Mouse (Mus musculus): ENCODE measurements around the gene Glipr1l3. TPM values are rescaled to one million over a fixed set of nuclear protein-coding genes. Genes with fewer than 3 reads are reported as not detected.
"Not testable (repeated sequence)": the region's sequence is repeated elsewhere in the genome, so short reads cannot be mapped to it uniquely, and the experiment has no call there.

Glipr1l3 gene
- total RNA-seq (2022) = not detected

DNA sequence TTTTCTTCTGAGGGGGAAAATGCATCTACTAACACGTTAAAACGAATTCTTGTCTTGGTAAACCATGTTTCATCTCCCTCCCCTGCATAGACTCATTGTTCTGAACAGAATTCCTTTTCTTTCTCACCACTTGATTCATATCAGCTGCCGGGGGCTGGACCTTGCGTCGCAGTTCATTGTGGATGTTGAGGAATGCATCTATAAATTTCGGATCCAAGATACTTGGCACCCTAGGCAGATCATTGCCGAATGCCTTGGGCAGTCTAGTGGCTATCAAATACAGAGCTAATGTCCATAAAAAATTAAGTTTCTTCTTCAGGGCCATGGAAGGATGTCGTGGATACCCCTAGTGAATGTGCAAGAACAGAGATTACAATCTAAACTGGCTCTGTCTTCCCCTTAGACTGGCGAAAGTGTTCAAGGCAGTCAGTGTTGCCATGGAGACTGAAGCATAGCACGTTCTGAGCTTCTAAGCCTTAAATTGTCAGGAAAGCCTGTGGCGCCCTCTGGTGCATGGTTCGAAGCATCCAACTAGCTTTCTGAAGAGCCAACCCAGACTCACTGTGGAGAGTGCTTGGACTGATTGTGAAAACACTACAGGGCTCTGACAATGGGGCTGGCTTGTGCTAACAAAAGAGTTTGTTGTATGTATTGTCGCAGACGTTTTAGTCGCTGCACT is at the start of gene Glipr1l3:
Glipr1l3 (minus strand) TSS at position 446 of the 679 bp plus-strand sequence.
- peak; percentile 61 to 86 for DNase-seq (ENCODE audit: low spot score in 2 of 2)

DNA sequence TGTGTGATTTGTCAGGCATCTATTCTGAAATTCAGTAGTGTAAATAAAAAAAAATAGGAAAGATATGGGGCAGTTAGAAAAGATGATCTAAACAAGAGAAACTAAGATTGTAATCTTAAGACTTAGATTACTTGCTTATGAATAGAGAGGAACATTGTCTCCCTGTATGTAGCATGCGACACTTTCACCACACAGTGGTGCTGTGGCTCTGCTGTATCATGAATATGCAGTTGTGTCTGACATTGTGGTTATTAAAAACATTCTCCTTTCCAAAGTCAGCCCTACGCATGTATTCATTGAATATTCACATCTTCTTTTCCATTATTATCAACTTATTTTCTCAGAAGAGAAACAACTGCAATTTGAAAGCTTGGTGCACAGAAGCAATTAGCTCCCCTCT is 43.3 kb upstream of the Glipr1l3 start:
- peak; percentile 8 to 12 for DNase-seq (ENCODE audit: low spot score in 2 of 2)

DNA sequence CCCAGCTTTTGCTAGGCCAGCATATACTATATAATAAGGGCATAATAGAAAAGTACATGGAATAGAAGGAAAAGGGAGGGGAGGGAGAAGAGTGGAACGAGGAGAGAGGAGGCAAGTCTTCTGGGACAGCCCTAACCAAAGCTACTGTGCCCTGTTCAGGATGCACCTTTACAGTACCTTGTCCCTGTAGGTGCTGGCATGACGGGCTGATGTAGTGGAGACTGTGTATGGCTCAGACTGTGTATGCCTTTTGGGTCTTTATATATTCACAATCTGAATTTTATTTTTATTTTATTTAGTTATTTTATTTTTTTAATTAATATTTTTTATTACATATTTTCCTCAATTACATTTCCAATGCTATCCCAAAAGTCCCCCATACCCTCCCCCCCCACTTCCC is 33.8 kb upstream of the Glipr1l3 start:
- DNase-seq (ENCODE audit: low spot score in 2 of 2) = not testable (repeated sequence)

DNA sequence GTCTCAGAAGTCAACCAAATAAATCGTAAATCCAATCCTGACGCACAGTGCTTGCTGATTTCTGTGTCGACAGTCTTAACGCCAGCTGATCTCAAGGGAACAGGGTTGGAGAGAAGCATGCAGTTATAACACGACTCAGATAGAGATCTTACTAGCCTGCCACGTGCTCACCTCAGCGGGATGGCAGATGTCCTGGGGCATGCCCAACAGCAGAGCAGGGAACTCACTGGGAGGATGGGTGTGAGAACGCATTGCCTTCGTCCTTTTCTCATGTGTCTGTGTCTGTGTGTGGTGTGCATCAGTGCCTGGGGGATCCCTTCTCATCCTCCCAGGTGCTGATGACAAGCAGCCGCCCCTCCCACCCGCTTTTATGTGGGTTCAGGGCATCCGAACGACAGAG is 16.9 kb upstream of the Glipr1l3 start:
- not testable (repeated sequence) for DNase-seq (ENCODE audit: low spot score in 2 of 2)

DNA sequence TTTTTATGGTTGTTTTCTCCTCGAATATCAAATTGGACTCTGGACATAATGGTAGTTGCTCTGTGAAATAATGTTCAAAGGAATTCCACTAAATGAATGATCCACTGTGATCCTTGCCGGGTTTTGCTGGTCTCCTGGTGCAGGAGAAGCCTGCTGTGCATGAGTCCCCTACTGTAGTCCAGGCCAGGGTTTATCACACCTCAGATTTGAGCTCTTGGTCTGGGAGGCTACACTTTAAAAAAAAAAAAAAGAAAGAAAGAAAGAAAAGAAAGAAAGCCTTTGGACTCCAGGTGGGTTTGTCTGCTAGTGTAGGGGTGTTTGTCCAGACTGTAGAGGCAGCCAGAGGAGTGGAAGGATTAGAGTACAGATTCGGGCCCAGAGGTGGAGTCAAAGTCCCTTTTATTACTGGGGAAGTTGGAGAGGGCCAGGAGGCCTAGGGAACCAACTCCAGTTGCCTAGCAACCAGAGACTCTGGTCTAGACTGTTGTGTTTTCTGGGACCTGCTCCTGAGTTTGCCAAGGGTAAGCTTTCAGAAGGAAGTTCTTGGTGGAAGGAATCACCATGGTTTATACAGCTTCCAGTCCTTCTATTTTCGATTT is 3.1 kb upstream of the Glipr1l3 start, which contains the start of gene Caps2:
Caps2 (plus strand) TSS at position 454 of the 599 bp plus-strand sequence.
- DNase-seq (ENCODE audit: low spot score in 2 of 2) = no peak

DNA sequence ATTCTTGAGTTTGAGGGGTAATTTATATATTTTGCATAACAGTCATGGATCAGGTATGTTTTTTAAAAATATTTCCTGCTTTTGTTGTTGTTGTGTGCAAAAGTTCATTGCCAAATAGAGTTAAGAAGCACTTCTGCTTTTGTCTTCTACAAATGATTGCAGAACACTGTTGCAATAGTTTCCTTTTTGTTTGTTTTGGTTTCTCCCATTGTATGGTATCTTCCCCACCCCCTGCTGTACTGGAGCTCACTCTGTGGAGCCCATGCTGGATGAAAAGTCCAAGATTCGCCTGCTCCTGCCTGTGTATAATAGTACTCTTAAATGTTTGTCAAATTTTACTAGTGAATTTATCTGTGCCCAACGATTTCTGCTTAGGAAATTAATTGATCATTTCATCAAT is 20.3 kb downstream of the Glipr1l3 start:
- no peak for DNase-seq (ENCODE audit: low spot score in 2 of 2)

DNA sequence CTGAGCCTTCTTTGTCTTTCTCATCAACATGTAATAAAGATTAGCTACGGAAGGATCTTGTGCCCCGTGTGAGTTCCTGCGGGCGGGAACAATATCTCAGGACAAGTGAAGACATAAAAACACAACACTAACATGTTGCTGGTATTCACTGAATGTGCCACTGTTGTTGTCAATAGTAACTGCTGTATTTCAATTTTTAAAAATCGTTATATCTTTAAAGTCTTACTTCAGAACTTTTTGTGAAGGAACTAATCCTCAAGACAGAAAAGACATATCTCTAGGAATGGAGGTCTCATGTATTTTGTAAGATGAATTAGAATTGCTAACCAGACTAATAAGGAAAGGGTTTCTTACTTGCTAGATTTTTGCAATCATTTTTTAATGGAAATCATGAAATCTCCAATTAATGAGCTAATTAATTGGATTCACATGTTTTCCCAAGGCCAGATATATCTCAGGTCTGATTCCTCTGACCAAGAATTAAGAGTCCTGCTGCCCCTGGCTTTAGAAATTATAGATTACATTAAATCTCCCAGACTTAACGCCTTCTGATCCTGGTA is 21.2 kb downstream of the Glipr1l3 start:
- no peak for DNase-seq (ENCODE audit: low spot score in 2 of 2)

DNA sequence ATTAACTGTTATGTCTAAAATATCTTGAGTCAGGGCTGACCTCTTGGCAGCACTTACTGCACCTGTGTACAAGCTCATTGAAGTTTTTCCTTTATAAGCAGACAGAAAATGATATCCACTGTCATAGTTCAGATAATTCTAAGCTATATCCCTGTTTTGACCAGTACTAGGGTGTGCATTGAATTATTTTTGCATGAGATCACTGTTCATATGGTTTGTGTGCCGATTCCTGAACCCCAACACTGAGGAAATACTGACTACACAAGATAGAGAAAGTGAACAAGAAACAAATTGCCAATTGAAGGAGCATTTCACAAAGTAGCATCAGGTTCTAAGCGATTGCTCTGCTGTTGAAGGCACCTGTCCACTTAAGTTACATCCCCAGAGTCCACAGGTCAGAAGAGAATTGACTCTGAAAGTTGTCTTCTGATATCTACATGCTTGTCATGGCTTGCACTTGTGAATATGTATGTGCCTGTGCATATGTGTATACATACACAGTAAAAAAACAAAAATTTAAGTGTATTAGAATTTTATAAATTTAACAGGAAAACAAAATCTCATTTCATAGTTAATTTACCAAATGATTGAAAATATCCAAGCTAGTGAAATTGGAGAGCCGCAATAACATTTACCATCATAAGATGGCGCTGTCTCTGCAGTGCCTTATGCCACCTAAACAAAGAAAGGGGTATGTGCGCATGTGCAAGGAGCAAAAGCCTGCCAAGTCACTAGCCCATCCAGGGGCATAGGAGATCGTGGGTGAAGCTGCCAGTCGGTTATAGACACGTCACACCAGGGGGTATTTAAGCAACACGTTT is 21.9 kb downstream of the Glipr1l3 start:
- peak; percentile 17 to 37 for DNase-seq (ENCODE audit: low spot score in 2 of 2)

DNA sequence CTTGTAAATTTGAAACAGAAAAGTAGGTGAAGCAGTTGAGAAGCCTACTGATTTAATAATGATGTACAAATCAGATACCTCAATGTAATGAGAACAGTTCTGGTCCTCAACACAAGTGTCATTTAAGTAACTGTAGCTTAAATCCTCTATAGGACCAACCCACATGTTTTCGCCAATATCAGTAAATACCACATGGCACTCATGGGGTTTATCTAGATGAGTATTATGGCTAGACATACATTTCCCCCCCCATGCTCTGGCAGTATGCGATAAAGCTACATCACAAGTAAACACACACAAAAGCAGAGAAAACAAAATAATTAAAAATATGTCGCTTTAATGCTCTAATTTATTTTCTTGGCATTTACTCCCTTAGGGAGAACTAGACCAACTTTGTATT is 27.9 kb downstream of the Glipr1l3 start:
- DNase-seq (ENCODE audit: low spot score in 2 of 2) = no peak

DNA sequence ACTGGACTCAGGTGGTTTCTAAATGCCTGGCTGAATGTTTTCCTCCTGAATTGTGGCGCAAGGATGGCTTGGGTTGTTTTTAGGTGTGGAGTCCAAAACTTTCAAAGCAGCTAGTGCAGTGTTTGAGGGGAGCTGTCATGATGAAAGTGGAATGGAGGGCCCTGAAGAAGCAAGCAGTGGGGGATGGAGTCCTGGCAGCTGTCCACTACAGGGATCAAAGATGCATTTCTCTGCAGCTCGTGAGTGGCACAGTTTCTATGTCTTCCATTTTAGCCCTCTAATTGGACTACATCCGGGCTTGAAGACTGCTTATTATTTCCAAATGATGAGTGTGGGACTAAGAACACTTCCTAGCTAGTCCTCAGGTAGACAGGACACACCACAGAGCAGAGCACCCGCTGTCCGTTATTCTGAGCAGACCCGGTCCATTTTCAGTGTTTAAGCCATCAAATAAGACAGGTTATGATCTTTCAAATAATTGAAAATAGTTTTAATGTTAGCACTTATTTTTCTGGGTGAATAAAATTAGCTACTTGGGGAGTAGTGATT is 32.4 kb downstream of the Glipr1l3 start:
- not testable (repeated sequence) for DNase-seq (ENCODE audit: low spot score in 2 of 2)

DNA sequence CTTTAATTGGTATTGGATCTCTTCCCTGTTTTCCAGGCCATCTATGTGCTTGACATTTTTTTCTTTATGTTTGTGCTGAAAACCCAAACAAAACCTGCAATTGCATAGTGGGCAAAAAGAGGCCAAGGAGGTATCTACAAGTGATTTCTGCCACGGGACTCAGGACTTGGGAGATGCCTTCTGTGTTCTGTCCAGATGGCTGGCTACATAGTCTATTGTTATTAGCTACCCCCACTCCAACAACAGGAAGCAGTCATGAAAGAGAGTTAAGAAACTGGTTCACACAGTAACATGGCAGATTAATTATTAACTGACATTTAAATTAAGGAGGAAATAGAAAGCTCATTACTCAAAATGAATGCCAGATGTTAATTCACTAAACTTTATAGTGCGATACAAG is 35.0 kb downstream of the Glipr1l3 start:
- not testable (repeated sequence) for DNase-seq (ENCODE audit: low spot score in 2 of 2)

DNA sequence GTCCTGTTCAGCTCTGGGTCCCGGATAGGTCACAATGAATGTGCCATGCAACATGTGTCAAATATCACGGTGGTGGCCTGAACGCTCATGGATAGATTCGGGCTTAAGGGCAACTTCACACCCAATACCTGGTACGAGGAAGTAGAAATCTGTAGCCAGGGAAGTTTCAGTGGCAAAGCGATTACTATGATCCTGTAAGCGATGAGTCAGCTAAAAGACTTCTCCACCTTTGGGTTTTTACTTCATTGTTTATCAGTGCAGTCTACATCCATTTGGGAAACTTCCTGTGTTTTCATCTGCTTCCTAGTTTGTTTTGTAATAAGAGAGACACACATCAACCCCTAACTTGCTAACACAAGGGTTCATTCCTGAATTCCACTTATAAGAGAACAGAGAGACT is 49.7 kb downstream of the Glipr1l3 start:
- DNase-seq (ENCODE audit: low spot score in 2 of 2) = no peak

DNA sequence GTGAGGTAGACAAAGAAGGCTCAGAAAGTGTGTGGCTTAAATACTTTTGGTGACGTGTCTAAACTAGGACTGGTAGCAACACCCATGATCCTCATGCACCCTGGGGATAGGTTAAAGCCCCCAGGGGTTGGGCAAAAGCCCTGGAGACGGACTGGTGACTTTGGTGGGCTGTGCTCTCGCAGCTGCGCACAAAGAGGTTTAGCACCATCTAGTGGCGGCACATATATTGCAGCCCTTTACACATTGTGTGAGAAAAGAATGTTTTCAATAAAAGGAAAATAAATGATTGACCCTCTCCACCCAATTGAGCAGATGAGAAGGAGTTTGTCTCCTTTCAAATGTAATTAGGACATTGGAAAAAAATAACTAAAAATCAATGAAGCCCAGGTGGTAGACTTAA is 54.3 kb downstream of the Glipr1l3 start:
- peak; percentile 11 to 46 for DNase-seq (ENCODE audit: low spot score in 2 of 2)

Other genes with a start within 250 kb of the Glipr1l3 start
- 10 to 100 TPM; 37.3 to 43.5 (median 40.3) TPM for gene Krr1, start 187.7 kb downstream of the Glipr1l3 start, total RNA-seq (2022)
- 1 to 10 TPM in 3 of 4 experiments, under 1 TPM in 1; 0.34 to 3.9 (median 1.9) TPM for gene Glipr1, start 157.7 kb downstream of the Glipr1l3 start, total RNA-seq (2022)
- gene Glipr1l1, start 100.1 kb downstream of the Glipr1l3 start, total RNA-seq (2022) = not detected
- not detected for gene Glipr1l2, start 77.0 kb downstream of the Glipr1l3 start, total RNA-seq (2022)
- gene Caps2, start 3.3 kb upstream of the Glipr1l3 start, total RNA-seq (2022) = under 1 TPM in 2 of 4 experiments, not detected in 2; 0.14 to 0.42 TPM
- 10 to 100 TPM; 69.1 to 84.2 (median 75.3) TPM for gene Kcnc2, start 110.8 kb upstream of the Glipr1l3 start, total RNA-seq (2022)

Measured in left cerebral cortex, adult 8-10 months (tissue).